Mouse (Mus musculus): ENCODE data around the gene Mstn.

GRCm38 (mm10) chr1:53018746-53019505 lies 42.5 kb upstream of the Mstn start:
- TF ChIP-seq CTCF (IDR thresholded peaks at IDR 0.05; ENCODE audit: control insufficient read depth, insufficient read depth, low read length) (no peak), POLR2A (IDR thresholded peaks at IDR 0.05; ENCODE audit: borderline replicate concordance, control insufficient read depth, low read depth, low read length) (no peak)

Measured in bone marrow, adult 2 months (tissue).